Mouse (Mus musculus) leukemia stem cell, adult 10-12 weeks (primary cell): ENCODE data around the gene Ggta1. TPM values are rescaled to one million over a fixed set of nuclear protein-coding genes. Genes with fewer than 3 reads are reported as not detected.

Source experiments
- polyA plus RNA-seq: library from polyadenylated mRNA; stranded (reverse); fragments of >175 nt; gene quantifications from 2 replicates; pipeline ENCODE4 v1.2.3, GENCODE M21; 2012; ENCODE audit warnings: low replicate concordance

Ggta1 gene
- polyA plus RNA-seq, result 6.5 and 6.8 TPM in 2 replicates

DNA sequence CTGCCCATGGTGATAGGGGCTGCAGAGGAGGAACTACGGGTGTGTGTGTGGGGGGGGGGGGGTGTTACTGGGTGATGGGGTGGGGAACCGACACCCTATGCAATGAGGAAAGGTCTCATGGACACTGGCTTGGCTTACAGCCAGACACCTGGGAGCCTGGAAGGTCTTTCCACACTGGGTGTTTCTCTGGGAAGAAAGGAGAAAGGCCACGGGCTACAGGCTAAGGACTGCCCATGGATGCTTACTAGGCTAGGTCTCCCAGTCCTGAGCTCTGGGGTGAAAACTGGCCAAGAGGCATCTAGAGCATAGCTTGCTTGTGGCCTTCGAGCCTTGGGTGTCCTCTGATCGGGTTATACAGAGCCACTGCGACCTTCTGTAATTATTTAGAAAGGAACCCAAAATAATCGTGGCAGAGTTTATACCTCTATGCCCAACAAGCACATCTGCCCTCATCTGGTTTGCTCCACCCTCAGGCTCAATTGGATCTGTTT lies at the start of gene Ggta1:
Gene Ggta1 (minus strand): TSS at position 441 of the 491 bp plus-strand sequence.

DNA sequence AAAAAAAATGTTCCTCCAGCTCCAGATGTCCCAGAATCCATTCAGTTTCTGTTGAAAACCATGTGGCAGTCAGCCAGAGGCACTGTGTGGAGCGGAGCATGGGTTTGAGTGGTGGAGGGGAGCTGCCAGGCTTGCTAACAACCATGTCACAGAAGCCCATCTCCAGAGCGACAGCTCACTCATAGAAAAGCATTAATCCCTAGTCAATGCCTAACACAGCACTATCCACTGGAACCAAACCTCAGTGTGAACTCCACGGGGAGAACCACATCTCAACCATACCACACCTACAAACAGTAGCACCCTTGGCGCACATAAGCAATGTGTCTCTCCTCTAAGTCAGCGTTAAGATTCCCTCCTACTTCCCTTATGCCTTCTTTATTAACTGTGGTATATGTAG lies 65.9 kb downstream of the Ggta1 start, which contains the start of gene 4930402F06Rik:
Gene 4930402F06Rik (minus strand): TSS at position 80 of the 400 bp plus-strand sequence.

DNA sequence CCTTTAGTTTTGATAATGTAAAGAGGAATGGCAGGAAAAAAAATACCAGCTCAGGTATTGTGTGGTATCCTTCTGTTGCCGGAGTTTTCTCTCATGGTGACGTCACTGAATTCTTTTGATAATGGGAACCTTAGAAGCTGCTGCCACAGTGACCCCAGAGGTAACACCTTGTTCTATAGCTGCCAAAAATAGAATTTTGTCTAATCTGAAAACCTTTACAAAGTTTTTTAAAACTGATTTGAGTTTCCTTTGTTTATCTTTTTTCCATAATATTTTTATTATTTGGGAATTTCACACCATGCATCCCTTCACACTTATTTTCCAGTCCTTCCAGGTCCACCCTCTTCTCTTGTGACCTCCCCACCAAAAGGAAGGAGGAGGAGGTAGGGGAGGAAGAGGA lies 95.4 kb downstream of the Ggta1 start, which contains the start of gene 4930568D16Rik:
Gene 4930568D16Rik (minus strand): TSS at position 101 of the 400 bp plus-strand sequence.

Other genes with a start within 250 kb of the Ggta1 start
- 11.6 and 13.3 TPM in 2 replicates for gene Gsn, start 206.9 kb downstream of the Ggta1 start, polyA plus RNA-seq
- gene Stom, start 126.3 kb downstream of the Ggta1 start, polyA plus RNA-seq, result 69.9 and 194 TPM in 2 replicates
- gene 4930568D16Rik, start 95.5 kb downstream of the Ggta1 start, polyA plus RNA-seq, result not detected in 2 replicates
- not detected in 2 replicates for gene 4930402F06Rik, start 66.1 kb downstream of the Ggta1 start, polyA plus RNA-seq
- gene Dab2ip, start 95.0 kb upstream of the Ggta1 start, polyA plus RNA-seq, result 9.3 and 14.0 TPM in 2 replicates